Comparison of ENCODE assay signal across 8 mouse cellular contexts in the genomic region with DNA sequence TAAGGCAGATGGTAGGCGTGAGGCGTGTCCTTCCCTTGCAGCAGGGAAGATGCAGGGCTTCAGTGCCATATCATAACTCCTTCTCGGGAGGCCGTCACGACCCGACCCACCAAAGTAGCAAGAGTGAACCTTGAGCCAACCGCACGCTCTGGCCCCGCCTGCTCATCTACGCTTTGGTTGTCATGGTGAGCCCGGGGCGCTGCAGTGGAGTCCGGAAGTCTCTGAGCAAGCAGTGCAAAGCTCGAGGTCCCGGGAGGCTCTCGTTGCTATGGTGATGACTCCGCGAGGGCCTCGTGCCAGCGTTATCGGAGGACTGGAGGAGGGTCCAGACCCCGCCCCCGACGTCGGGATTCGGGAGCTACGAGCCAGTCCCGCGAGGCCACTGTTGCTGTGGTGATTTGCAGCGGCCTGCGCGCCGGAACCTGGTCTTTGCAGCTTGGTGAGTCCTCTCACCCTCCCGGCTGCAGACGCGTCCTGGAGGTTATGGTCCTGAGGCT. TPM values are rescaled to one million over a fixed set of nuclear protein-coding genes. Genes with fewer than 3 reads are reported as not detected.
A peak's percentile ranks its signal among the peaks of the same experiment; 100 is the strongest.
DNase-seq lines count a peak whose midpoint lies in the region; ATAC-seq lines count a peak whose summit lies in the region.

A gene (plus strand): TSS at position 176 of the 497 bp plus-strand sequence.

- peak within 1 kb of the TSS; percentile 36 for H3K4me3 ChIP-seq in intestine, embryonic 15.5 days (replicated peaks)

- no peaks in the 10 kb centered on the region for H3K36me3 ChIP-seq in intestine, embryonic 15.5 days

- peak within 1 kb of the TSS; percentile 36 for H3K9ac ChIP-seq in intestine, embryonic 15.5 days

- no peaks in the 10 kb centered on the region for H3K9me3 ChIP-seq in intestine, embryonic 15.5 days

- ATAC-seq in intestine, embryonic 15.5 days = peak; percentile 97

- intact Hi-C loops in gastrocnemius, postnatal 36 days (cut with DNase I) = no loop called here
- intact Hi-C loops in left cerebral cortex, postnatal 25 days (cut with DNase I) = no loop called here

- peak; percentile 99 for DNase-seq in adrenal gland, adult (ENCODE audit: inconsistent age in 2 of 2, low spot score in 1 of 2)
- DNase-seq in embryo, embryonic 10 days (ENCODE audit: low spot score) = peak; percentile 99
- DNase-seq in gastrocnemius, postnatal 36 days = peak; percentile 87 to 93
- peak; percentile 91 to 96 for DNase-seq in left cerebral cortex, postnatal 25 days (ENCODE audit: low spot score in 2 of 2)
- DNase-seq in mesoderm, embryonic 11.5 days (ENCODE audit: low read depth, low spot score) = peak; percentile 99
- DNase-seq in right cerebral cortex, postnatal 36 days (ENCODE audit: low spot score in 2 of 2) = peak; percentile 93
- DNase-seq in urinary bladder, postnatal 4 days (ENCODE audit: low spot score in 2 of 2) = peak; percentile 95 to 97

- peaks cover 14% of the 10 kb centered on the region for H3K4me1 ChIP-seq in intestine, embryonic 15.5 days (replicated peaks)

- no peaks in the 10 kb centered on the region for H3K27me3 ChIP-seq in intestine, embryonic 15.5 days (replicated peaks)

- H3K4me2 ChIP-seq in intestine, embryonic 15.5 days (replicated peaks) = peak within 1 kb of the TSS; percentile 66

- WGBS in intestine, embryonic 15.5 days = under 1% methylated on average over 36 of the region's 36 CpGs

- peak within 1 kb of the TSS; percentile 48 for H3K27ac ChIP-seq in intestine, embryonic 15.5 days

RNA-seq across cellular contexts. Expression of the gene that starts here (rescaled TPM):
- total RNA-seq in gastrocnemius, postnatal 36 days (2021) = under 1 TPM; 0.27 to 0.51 TPM
- 5.6 and 7.0 TPM in 2 replicates for polyA plus RNA-seq in intestine, embryonic 15.5 days (2015; fragmentation: Nextera tagmentation; extraction: Ambion mirVana)
- total RNA-seq in left cerebral cortex, postnatal 25 days (2021) = 10 to 100 TPM; 29.3 to 35.7 TPM

Comparison
In these comparisons a context has a peak if more than half of its experiments do, and no peak if none do; other contexts are left out.
1. Peak in every context shown above with its lines: DNase-seq, ATAC-seq, H3K4me3 ChIP-seq and H3K27ac ChIP-seq.
2. RNA of the gene that starts here (total RNA-seq): 29.3 to 35.7 TPM in left cerebral cortex, postnatal 25 days; 0.27 to 0.51 TPM in gastrocnemius, postnatal 36 days; every median in the first group is over 10 times any median in the second.
3. Peak in DNase-seq in gastrocnemius, postnatal 36 days; RNA of the gene not detected or under 1 TPM.